Mouse (Mus musculus) left cerebral cortex, adult 9 months (tissue): ENCODE measurements at regions not wholly inside any gene's neighbourhood (a gene's known extent, or its start where the extent isn't known, plus 50 kb on each side); places are given as distances from the start of the nearest gene placed in this dataset.
A peak's percentile ranks its signal among the peaks of the same experiment; 100 is the strongest.

Experiments
- DNase-seq, 2 experiments: peaks; one replicate each; pipeline ENCODE4 v3.0.0; 2022; ENCODE audit warnings: low spot score in 2 of 2

DNA sequence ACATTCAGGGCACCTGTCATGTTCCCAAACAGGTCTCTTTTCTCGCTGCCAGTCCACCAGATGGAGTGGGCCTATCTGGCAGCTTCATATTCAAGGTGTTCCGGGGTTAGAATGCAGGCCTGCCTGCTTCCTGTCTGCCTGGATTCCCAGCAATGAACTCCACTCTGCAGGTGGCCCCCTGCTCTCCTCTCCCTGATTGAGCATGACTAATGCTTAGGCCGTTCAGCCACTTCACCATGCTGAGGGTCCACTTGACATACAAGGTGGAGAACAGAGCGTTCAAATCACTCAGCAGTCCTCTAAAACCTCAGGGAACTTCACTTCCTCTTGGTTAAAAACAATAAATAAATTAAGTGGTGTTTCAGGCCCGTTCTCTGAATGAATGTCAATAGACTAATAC is 112.1 kb upstream of the Ralgapa2 start:
- DNase-seq = no peak

DNA sequence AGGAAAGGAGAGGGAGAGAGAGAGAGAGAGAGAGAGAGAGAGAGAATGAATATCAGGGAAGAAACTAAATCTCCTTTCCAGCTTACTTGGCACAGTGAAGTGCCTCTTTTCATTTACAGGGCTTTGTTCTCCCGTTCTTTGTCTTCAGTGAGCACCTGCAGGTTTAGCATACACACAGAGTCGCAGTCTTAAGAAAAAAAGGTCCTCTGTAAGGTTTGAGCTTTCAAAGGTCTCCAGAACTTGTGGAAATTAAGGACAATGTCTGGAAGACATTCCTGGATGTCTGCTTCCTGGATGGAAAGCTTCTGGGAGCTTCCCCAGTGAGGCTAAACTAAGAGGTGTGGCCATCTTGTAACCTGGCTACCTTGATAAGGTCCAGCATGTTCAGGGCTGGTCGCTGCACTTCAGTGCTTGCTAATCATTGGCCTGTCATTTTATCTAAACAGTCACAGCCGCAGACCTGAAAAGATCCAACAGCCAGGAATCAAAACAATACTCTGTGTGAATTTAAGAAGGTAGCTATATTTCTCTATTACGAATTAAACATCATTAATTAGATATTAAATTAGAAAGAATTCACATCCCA is 113.1 kb upstream of the Ralgapa2 start:
- DNase-seq = no peak

- DNase-seq = no peak
Measured at GRCm38 (mm10) chr2:146626531-146626930, 114.4 kb upstream of the Ralgapa2 start.

DNA sequence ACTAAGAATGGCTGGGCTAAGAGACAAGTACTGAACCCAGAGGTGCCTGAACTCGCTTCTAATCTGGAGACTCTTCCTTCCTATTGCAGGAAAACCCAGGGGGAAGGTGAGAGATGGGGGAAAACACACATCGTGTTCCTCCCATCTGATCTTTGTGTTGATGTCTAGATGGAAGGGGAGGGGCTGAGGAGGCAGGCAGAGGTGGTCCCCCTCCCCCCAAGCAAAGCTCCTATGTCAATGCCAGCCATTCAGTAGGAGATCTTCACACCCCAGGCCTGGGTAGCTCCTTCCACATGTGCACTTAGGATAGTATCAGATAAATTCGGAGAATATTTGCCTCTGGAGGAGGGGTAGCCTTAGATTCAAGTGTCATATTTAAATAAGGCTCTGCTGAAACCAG is 118.0 kb upstream of the Ralgapa2 start:
- no peak for DNase-seq

GRCm38 (mm10) chr2:146631098-146631497 is 119.0 kb upstream of the Ralgapa2 start:
- DNase-seq = no peak

DNA sequence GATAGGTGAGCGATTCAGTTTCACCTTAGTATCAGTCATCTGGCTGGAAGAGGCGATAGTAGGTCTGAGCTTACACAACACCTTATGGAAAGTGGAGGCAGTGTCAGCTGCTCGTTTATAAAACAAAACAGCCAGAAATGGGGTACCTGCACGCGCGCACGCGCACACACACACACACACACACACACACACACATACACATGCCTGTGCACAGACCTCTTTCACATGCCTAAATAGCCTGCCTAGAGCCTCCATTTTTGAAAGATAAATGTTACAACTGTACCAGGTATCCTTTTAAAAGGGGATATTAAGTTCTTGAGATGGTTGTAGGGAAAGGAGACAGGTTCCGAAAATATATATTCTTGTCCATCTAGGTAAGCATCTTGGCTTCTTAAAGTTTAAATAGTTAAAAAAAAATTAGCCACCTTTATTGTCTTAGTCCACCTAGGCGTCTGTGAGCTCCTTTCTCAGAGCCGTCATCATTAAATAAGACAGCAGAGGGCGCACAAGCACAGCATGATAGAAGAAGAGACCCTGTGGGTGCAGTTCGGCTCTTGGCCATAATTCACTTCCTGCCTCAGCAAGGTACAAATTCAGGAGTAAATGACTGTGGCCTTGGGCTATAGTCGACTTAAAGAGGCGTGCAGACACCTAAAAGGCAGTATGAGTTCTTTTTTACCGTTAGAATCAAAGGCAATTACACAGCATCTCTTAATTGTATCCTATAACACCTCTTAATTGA is 121.4 kb upstream of the Ralgapa2 start:
- DNase-seq = peak in 1 of 2 experiments; percentile 80

DNA sequence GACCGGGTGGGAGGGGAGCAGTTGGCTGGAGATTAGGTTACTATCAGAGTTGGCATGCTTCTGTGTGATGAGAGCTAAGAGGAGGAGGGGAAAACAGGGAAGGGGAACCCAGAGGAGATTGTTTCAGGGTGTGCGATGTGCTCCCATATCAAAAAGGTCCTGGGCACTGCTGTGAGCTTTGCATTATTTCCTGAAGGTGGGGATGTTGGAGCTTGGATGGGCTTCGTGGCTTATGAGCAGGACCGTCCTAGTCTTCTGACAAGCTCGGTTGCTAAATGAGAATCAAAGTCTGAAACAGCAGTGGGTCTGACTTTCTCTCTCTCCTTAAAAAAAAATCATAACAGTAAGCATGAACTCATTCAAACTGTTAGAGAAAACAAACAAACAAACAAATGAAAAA is 125.4 kb upstream of the Ralgapa2 start:
- no peak for DNase-seq

- DNase-seq = no peak
Measured at GRCm38 (mm10) chr2:146646237-146646972, 134.3 kb upstream of the Ralgapa2 start.

- no peak for DNase-seq
Measured at GRCm38 (mm10) chr2:146646973-146647282, 134.8 kb upstream of the Ralgapa2 start.

DNA sequence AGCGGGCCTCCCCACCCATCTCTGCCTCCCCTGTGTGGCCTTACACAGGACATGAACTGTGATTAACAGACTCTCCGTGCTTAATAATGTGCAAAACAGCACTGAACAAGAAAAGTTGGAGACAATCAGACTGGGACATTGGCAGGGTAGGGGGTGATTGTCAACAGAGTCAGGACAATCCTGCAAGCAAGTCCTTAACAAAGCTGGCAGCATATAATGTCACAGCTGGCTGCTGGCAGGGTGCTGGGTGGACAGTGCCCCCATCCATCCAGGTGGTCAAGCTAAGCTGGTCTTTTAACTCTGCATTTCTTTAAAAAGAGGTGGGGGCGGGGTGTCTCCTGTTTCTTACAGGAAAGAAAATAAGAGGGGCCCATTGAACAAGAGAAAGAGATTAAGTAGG is 149.2 kb upstream of the Ralgapa2 start:
- DNase-seq = no peak

- DNase-seq = no peak
Measured at GRCm38 (mm10) chr2:146672761-146673160, 160.6 kb upstream of the Ralgapa2 start.

GRCm38 (mm10) chr2:146681979-146682378 is 169.8 kb upstream of the Ralgapa2 start:
- DNase-seq = no peak

DNA sequence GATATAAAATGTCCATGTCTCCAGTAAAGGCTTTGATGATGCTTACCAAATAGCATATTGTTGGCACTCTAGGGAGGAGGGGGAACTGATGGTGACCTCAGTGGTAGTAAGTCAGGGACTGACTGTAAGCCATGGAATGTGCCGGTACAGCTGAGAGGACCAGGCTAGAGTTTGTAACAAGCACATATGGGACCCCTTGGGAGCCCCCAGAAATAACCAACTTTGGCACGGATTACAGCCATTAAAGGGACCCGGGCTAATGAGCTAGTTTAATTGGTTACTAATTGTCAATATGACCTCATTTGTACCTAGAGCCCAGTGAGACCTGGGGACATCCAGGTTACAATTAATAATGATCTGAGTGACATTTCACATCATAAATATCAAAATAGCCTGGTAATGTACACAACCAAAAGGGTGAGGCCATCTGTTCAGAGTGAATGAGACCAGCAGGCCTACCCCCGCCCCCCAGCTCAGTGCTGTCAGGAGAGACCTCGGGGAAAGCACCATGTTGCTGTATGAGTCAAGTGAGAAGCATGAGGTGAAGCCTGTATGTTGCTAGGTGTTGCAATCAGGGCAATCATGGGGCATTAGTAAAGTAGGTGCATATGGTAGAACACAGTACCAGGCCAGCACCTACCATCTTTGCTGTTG is 169.7 kb upstream of the Kiz start:
- no peak for DNase-seq

- DNase-seq = no peak
Measured at GRCm38 (mm10) chr2:146688544-146688943, 167.1 kb upstream of the Kiz start.

GRCm38 (mm10) chr2:146693484-146693883 is 162.2 kb upstream of the Kiz start:
- DNase-seq = no peak

GRCm38 (mm10) chr2:146694041-146694440 is 161.6 kb upstream of the Kiz start:
- no peak for DNase-seq

GRCm38 (mm10) chr2:146696277-146696676 is 159.4 kb upstream of the Kiz start:
- DNase-seq = no peak

GRCm38 (mm10) chr2:146696727-146697126 is 158.9 kb upstream of the Kiz start:
- DNase-seq = no peak

GRCm38 (mm10) chr2:146710676-146711075 is 145.0 kb upstream of the Kiz start:
- DNase-seq = peak in 1 of 2 experiments; percentile 3

DNA sequence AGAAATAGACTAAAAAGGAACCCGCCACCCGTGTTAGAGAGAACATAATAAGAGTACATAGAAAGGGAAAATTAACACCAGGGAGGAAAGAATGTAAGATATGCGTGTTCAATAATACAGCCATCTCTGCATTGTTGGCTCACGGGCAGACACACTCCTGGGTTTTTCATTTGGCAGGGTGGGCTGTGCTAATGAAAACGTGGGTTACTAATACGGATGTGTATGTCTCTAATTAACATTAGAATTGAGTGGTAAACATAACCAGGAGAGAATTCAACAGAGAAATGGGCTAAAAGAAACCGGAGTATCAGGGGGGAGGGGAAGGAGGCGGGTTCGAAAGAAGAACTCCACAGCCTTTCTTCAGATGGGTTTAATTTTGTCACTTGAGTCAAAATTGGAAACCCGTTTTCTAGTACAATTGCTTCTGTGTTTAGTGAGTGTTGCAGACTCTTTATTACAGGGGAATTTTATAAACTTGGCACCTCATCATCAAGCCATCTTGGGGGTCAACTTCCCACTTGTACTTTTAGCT is 134.4 kb upstream of the Kiz start:
- DNase-seq = no peak

GRCm38 (mm10) chr2:146722351-146723025 is 133.2 kb upstream of the Kiz start:
- no peak for DNase-seq

DNA sequence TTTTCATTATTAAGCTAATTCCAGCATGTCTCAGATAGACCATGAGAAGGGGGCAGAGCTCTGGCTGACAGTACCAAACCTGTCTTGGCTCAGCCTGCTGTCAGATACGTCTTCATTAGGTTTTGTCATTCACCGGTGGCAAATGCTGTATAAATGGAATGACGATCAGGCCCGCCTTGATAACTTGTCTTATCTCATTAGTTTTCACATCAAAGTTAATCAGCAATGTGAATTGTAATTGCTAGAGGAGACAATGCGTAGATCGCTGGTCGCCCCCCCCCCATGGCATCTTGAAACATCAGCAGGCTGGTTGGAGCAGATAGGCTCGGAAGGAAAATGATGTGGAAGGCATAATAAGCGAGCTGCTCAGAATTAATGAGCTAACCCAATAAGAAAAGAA is 132.5 kb upstream of the Kiz start:
- no peak for DNase-seq
